Mouse (Mus musculus) layer of hippocampus, postnatal 14 days (tissue): ENCODE results near the gene Ndrg2. TPM values are rescaled to one million over a fixed set of nuclear protein-coding genes. Genes with fewer than 3 reads are reported as not detected.
"Not testable (repeated sequence)": the region's sequence is repeated elsewhere in the genome, so short reads cannot be mapped to it uniquely, and the experiment has no call there.

Source experiments
- DNase-seq, 2 experiments: peaks; one replicate each; pipeline ENCODE4 v3.0.0; 2021 to 2022; ENCODE audit warnings: low spot score in 2 of 2, mixed read lengths in 1 of 2
- long read RNA-seq, 2 experiments: library from polyadenylated mRNA; stranded (forward); transcript quantifications; one replicate each; pipeline ENCODE4 v2.0.0; 2021
- total RNA-seq, 2 experiments: library from RNA; stranded (reverse); gene quantifications; 2 replicates each; pipeline ENCODE4 v1.2.3; 2021

Gene Ndrg2
- 100 to 1,000 TPM; 696 to 763 TPM for total RNA-seq
- long read RNA-seq, experiment 1, transcript Ndrg2-201 (16 exons, 2,099 nt): minor isoform, 108 of 1,044 reads
- long read RNA-seq, experiment 1, transcript Ndrg2-202 (15 exons, 2,103 nt): major isoform, 537 of 1,044 reads
- long read RNA-seq, experiment 1, partial matches to known transcripts: 114 of 1,044 reads
- long read RNA-seq, experiment 1, other reads (novel, unspliced or antisense): 285 of 1,044 reads
- long read RNA-seq, experiment 2, transcript Ndrg2-202 (15 exons, 2,103 nt): major isoform, 531 of 1,055 reads
- long read RNA-seq, experiment 2, transcript Ndrg2-201 (16 exons, 2,099 nt): minor isoform, 110 of 1,055 reads
- long read RNA-seq, experiment 2, partial matches to known transcripts: 181 of 1,055 reads
- long read RNA-seq, experiment 2, other reads (novel, unspliced or antisense): 233 of 1,055 reads

GRCm38 (mm10) chr14:51913960-51914762 lies at the start of gene Ndrg2:
Gene Ndrg2 (minus strand): TSS chr14:51914158.
- peak; percentile 71 to 91 for DNase-seq

- DNase-seq: no peak
Measured at GRCm38 (mm10) chr14:51960316-51960715, 46.4 kb upstream of the Ndrg2 start.

GRCm38 (mm10) chr14:51943336-51943735 lies 29.4 kb upstream of the Ndrg2 start:
- no peak for DNase-seq

GRCm38 (mm10) chr14:51942236-51942635 lies 28.3 kb upstream of the Ndrg2 start:
- DNase-seq: no peak

GRCm38 (mm10) chr14:51941577-51941976 lies 27.6 kb upstream of the Ndrg2 start:
- no peak for DNase-seq

- DNase-seq: no peak
Measured at GRCm38 (mm10) chr14:51940944-51941560, 27.1 kb upstream of the Ndrg2 start.

- DNase-seq: no peak
Measured at GRCm38 (mm10) chr14:51939005-51939404, 25.0 kb upstream of the Ndrg2 start.

GRCm38 (mm10) chr14:51932092-51933020 lies 18.4 kb upstream of the Ndrg2 start:
- DNase-seq: no peak

- DNase-seq: peak; percentile 59 to 86
Measured at GRCm38 (mm10) chr14:51930824-51931223, 16.9 kb upstream of the Ndrg2 start.

- no peak for DNase-seq
Measured at GRCm38 (mm10) chr14:51929968-51930367, 16.0 kb upstream of the Ndrg2 start.

GRCm38 (mm10) chr14:51929309-51929943 lies 15.5 kb upstream of the Ndrg2 start:
- DNase-seq: peak; percentile 47 to 78

- not testable (repeated sequence) for DNase-seq
Measured at GRCm38 (mm10) chr14:51926930-51927329, 13.0 kb upstream of the Ndrg2 start.

GRCm38 (mm10) chr14:51923492-51923891 lies 9.5 kb upstream of the Ndrg2 start:
- no peak for DNase-seq

- DNase-seq: no peak
Measured at GRCm38 (mm10) chr14:51922910-51923309, 9.0 kb upstream of the Ndrg2 start.

- DNase-seq: no peak
Measured at GRCm38 (mm10) chr14:51922571-51922865, 8.6 kb upstream of the Ndrg2 start, which contains the start of gene Rnase13. Gene Rnase13 (minus strand): TSS chr14:51922773.

GRCm38 (mm10) chr14:51921759-51922570 lies 8.0 kb upstream of the Ndrg2 start:
- peak; percentile 48 to 81 for DNase-seq

GRCm38 (mm10) chr14:51918966-51919365 lies 5.0 kb upstream of the Ndrg2 start:
- no peak for DNase-seq

- DNase-seq: no peak
Measured at GRCm38 (mm10) chr14:51918125-51918524, 4.2 kb upstream of the Ndrg2 start, which contains the start of gene Tppp2. Gene Tppp2 (plus strand): TSS chr14:51918425.

- no peak for DNase-seq
Measured at GRCm38 (mm10) chr14:51916539-51916938, 2.6 kb upstream of the Ndrg2 start.
